Mouse (Mus musculus) MEL (cell line): ENCODE measurements around the gene Vipr1. TPM values are rescaled to one million over a fixed set of nuclear protein-coding genes. Genes with fewer than 3 reads are reported as not detected.

ENCODE experiments used
- DNase-seq: peaks from one replicate; pipeline ENCODE4 v3.0.0; 2011; ENCODE audit warnings: low read depth, low spot score
- H3K27ac ChIP-seq: 2 replicates; pipeline ENCODE4 v1.5.1; 2012; ENCODE audit warnings: low read depth, mild to moderate bottlenecking, control low read depth, low read length, moderate library complexity; ENCODE audit not compliant: control insufficient read depth
- H3K27me3 ChIP-seq, 2 experiments: fragments of 150-350 bp in 1 of 2; sonication (generic) in 1 of 2; 2 replicates each; pipeline ENCODE4 v1.6.1; 2012; ENCODE audit warnings: low read length in 2 of 2, mild to moderate bottlenecking in 2 of 2, improper control_type of control experiment in 1 of 2, moderate library complexity in 1 of 2; ENCODE audit not compliant: insufficient read depth in 2 of 2, control insufficient read depth in 1 of 2
- H3K36me3 ChIP-seq, 2 experiments: 2 replicates each; pipeline ENCODE4 v1.6.1; 2012 to 2014; ENCODE audit warnings: low read length in 2 of 2, improper control_type of control experiment in 1 of 2, inconsistent platforms in 1 of 2, mild to moderate bottlenecking in 1 of 2; ENCODE audit not compliant: insufficient read depth in 2 of 2, control insufficient read depth in 1 of 2
- H3K4me1 ChIP-seq, 2 experiments: fragments of 150-350 bp in 1 of 2; sonication (generic) in 1 of 2; 2 replicates each; pipeline ENCODE4 v1.6.1; 2012; ENCODE audit warnings: low read length in 2 of 2, improper control_type of control experiment in 1 of 2, mild to moderate bottlenecking in 1 of 2; ENCODE audit not compliant: insufficient read depth in 2 of 2, control insufficient read depth in 1 of 2
- H3K4me3 ChIP-seq, 2 experiments: fragments of 150-350 bp in 1 of 2; sonication (generic) in 1 of 2; 2 replicates each; pipeline ENCODE4 v1.5.1; 2012; ENCODE audit warnings: low read depth in 2 of 2, low read length in 2 of 2, mild to moderate bottlenecking in 2 of 2, moderate library complexity in 2 of 2, control low read depth in 1 of 2, improper control_type of control experiment in 1 of 2; ENCODE audit not compliant: control insufficient read depth in 1 of 2, insufficient read depth in 1 of 2
- H3K79me2 ChIP-seq: 2 replicates; pipeline ENCODE4 v1.6.1; 2012; ENCODE audit warnings: mild to moderate bottlenecking, low read length, moderate library complexity; ENCODE audit not compliant: control insufficient read depth, poor library complexity, insufficient read depth
- H3K9ac ChIP-seq: 2 replicates; pipeline ENCODE4 v1.6.1; 2012; ENCODE audit warnings: low read depth, mild to moderate bottlenecking, control low read depth, low read length, moderate library complexity; ENCODE audit not compliant: control insufficient read depth, poor library complexity, severe bottlenecking
- H3K9me3 ChIP-seq: fragments of 150-350 bp; sonication (generic); replicated peaks from 2 replicates; pipeline ENCODE4 v1.6.1; 2012; ENCODE audit warnings: mild to moderate bottlenecking, low read length, improper control_type of control experiment, moderate library complexity; ENCODE audit not compliant: insufficient read depth
- CHD2 ChIP-seq: IDR thresholded peaks from 2 replicates; pipeline ENCODE4 v1.6.1; 2011; ENCODE audit warnings: low read length, improper control_type of control experiment
- CTCF ChIP-seq, 3 experiments: IDR thresholded peaks in 2 of 3; conservative IDR thresholded peaks in 1 of 3; 2 replicates each; pipeline ENCODE4 v1.5.1; 2011 to 2012; ENCODE audit warnings: low read length in 3 of 3, low read depth in 2 of 3, mild to moderate bottlenecking in 2 of 3, improper control_type of control experiment in 1 of 3, inconsistent platforms in 1 of 3, mixed read lengths in 1 of 3, moderate library complexity in 1 of 3; ENCODE audit not compliant: control insufficient read depth in 1 of 3, insufficient read depth in 1 of 3, poor library complexity in 1 of 3, severe bottlenecking in 1 of 3
- E2F4 ChIP-seq: IDR thresholded peaks from 2 replicates; pipeline ENCODE4 v1.6.1; 2011; ENCODE audit warnings: low read depth, low read length, improper control_type of control experiment, borderline replicate concordance
- ELF1 ChIP-seq: IDR thresholded peaks from 2 replicates; pipeline ENCODE4 v1.6.1; 2014; ENCODE audit warnings: low read depth, mild to moderate bottlenecking, inconsistent platforms, low read length, improper control_type of control experiment, moderate library complexity
- ETS1 ChIP-seq: IDR thresholded peaks from 2 replicates; pipeline ENCODE4 v1.6.1; 2012; ENCODE audit warnings: low read depth, mild to moderate bottlenecking, inconsistent platforms, low read length, improper control_type of control experiment, moderate library complexity
- HCFC1 ChIP-seq: IDR thresholded peaks from 2 replicates; pipeline ENCODE4 v1.6.1; 2012; ENCODE audit warnings: low read depth, mild to moderate bottlenecking, inconsistent platforms, low read length, improper control_type of control experiment, moderate library complexity
- MAFK ChIP-seq: IDR thresholded peaks from 2 replicates; pipeline ENCODE4 v1.6.1; 2011; ENCODE audit warnings: low read depth, mild to moderate bottlenecking, low read length, improper control_type of control experiment, borderline replicate concordance
- MAX ChIP-seq: IDR thresholded peaks from 2 replicates; pipeline ENCODE4 v1.6.1; 2011; ENCODE audit warnings: low read length, improper control_type of control experiment
- MEF2A ChIP-seq: IDR thresholded peaks from 2 replicates; pipeline ENCODE4 v1.6.1; 2014; ENCODE audit warnings: low read depth, mild to moderate bottlenecking, inconsistent platforms, low read length, improper control_type of control experiment; ENCODE audit not compliant: poor library complexity, insufficient replicate concordance, severe bottlenecking; ENCODE audit errors: extremely low read depth
- MYB ChIP-seq: IDR thresholded peaks from 2 replicates; pipeline ENCODE4 v1.6.1; 2011; ENCODE audit warnings: mild to moderate bottlenecking, low read depth, low read length, improper control_type of control experiment
- NELFE ChIP-seq: IDR thresholded peaks from 2 replicates; pipeline ENCODE4 v1.6.1; 2011; ENCODE audit warnings: low read depth, low read length, improper control_type of control experiment
- POLR2A ChIP-seq, 2 experiments: IDR thresholded peaks; 2 replicates each; pipeline ENCODE4 v1.6.1; 2011 to 2012; ENCODE audit warnings: low read length in 2 of 2, mild to moderate bottlenecking in 2 of 2, control low read depth in 1 of 2, improper control_type of control experiment in 1 of 2, low read depth in 1 of 2, moderate library complexity in 1 of 2; ENCODE audit not compliant: control insufficient read depth in 1 of 2, insufficient read depth in 1 of 2, poor library complexity in 1 of 2
- POLR2AphosphoS5 ChIP-seq: IDR thresholded peaks from 2 replicates; pipeline ENCODE4 v1.6.1; 2012; ENCODE audit warnings: low read depth, borderline replicate concordance, mild to moderate bottlenecking, inconsistent platforms, low read length, moderate library complexity, mixed read lengths
- RAD21 ChIP-seq: IDR thresholded peaks from 2 replicates; pipeline ENCODE4 v1.6.1; 2011; ENCODE audit warnings: mild to moderate bottlenecking, low read depth, low read length, improper control_type of control experiment
- RCOR1 ChIP-seq: IDR thresholded peaks from 2 replicates; pipeline ENCODE4 v1.6.1; 2012; ENCODE audit warnings: low read depth, mild to moderate bottlenecking, inconsistent platforms, low read length, improper control_type of control experiment
- SIN3A ChIP-seq: IDR thresholded peaks from 2 replicates; pipeline ENCODE4 v1.6.1; 2012; ENCODE audit warnings: low read length, improper control_type of control experiment, inconsistent platforms
- TBP ChIP-seq: IDR thresholded peaks from 2 replicates; pipeline ENCODE4 v1.8.0; 2011; ENCODE audit warnings: low read depth, low read length, improper control_type of control experiment
- TCF12 ChIP-seq: IDR thresholded peaks from 2 replicates; pipeline ENCODE4 v1.6.1; 2014; ENCODE audit warnings: low read depth, mild to moderate bottlenecking, inconsistent platforms, low read length, improper control_type of control experiment, moderate library complexity
- UBTF ChIP-seq: IDR thresholded peaks from 2 replicates; pipeline ENCODE4 v1.6.1; 2012; ENCODE audit warnings: low read depth, mild to moderate bottlenecking, inconsistent platforms, low read length, improper control_type of control experiment, moderate library complexity, borderline replicate concordance; ENCODE audit not compliant: insufficient read depth
- USF1 ChIP-seq: IDR thresholded peaks from 2 replicates; pipeline ENCODE4 v1.6.1; 2014; ENCODE audit warnings: low read depth, mild to moderate bottlenecking, inconsistent platforms, low read length, improper control_type of control experiment, moderate library complexity
- ZMIZ1 ChIP-seq: IDR thresholded peaks from 2 replicates; pipeline ENCODE4 v1.6.1; 2012; ENCODE audit warnings: low read depth, mild to moderate bottlenecking, inconsistent platforms, low read length, improper control_type of control experiment, moderate library complexity
- polyA plus RNA-seq, 2 experiments: library from polyadenylated mRNA; stranded (reverse) in 1 of 2; unstranded in 1 of 2; fragments of >175 nt in 1 of 2; fragments of >200 nt in 1 of 2; gene quantifications; 2 replicates each; pipeline versions ENCODE4 v1.2.1 to v1.2.4; 2012; ENCODE audit warnings: low replicate concordance in 2 of 2, low read depth in 1 of 2; ENCODE audit not compliant: insufficient read length in 2 of 2, insufficient read depth in 1 of 2, missing spikeins in 1 of 2
- total RNA-seq: library from RNA; depleted of rRNA; stranded (reverse); fragments of 300-350 nt; gene quantifications from 2 replicates; pipeline ENCODE4 v1.2.3, GENCODE M21; 2012

Vipr1 gene
- total and polyA plus RNA-seq, 3 experiments: not detected

GRCm38 (mm10) chr9:121600201-121600860 lies 42.2 kb upstream of the Vipr1 start:
- H3K27me3 ChIP-seq: no peaks in the 10 kb centered on the region
- DNase-seq: no peak
- H3K4me3 ChIP-seq: no peak overlapping the region
- H3K9ac ChIP-seq: no peak overlapping the region
- H3K9me3 ChIP-seq: no peaks in the 10 kb centered on the region
- H3K27ac ChIP-seq: no peak overlapping the region
- TF ChIP-seq MAFK: no peak
- no peak for TF ChIP-seq TBP
- TF ChIP-seq MYB: no peak
- no peak for TF ChIP-seq E2F4
- TF ChIP-seq TCF12: no peak
- TF ChIP-seq RAD21: no peak
- TF ChIP-seq ELF1: no peak
- TF ChIP-seq CHD2: no peak
- no peak for TF ChIP-seq CTCF (IDR thresholded peaks at IDR 0.05 in 2 of 3, conservative IDR thresholded peaks at IDR 0.05 in 1 of 3; ENCODE audit: control insufficient read depth in 1 of 3, insufficient read depth in 1 of 3, low read depth in 2 of 3, low read length in 3 of 3, poor library complexity in 1 of 3, severe bottlenecking in 1 of 3)
- no peak for TF ChIP-seq ZMIZ1
- TF ChIP-seq MEF2A: no peak
- TF ChIP-seq SIN3A: no peak
- no peak for TF ChIP-seq MAX
- no peak for TF ChIP-seq POLR2A (IDR thresholded peaks at IDR 0.05; ENCODE audit: control insufficient read depth in 1 of 2, insufficient read depth in 1 of 2, low read depth in 1 of 2, low read length in 2 of 2, poor library complexity in 1 of 2)
- no peak for TF ChIP-seq HCFC1
- TF ChIP-seq NELFE: no peak
- TF ChIP-seq RCOR1: no peak
- no peaks in the 10 kb centered on the region for H3K4me1 ChIP-seq
- no peaks in the 10 kb centered on the region for H3K36me3 ChIP-seq
- H3K79me2 ChIP-seq: no peaks in the 10 kb centered on the region

- Histone ChIP-seq H3K4me3 (no peak overlapping the region), H3K27me3 (no peaks in the 10 kb centered on the region), H3K9ac (no peak overlapping the region), H3K79me2 (no peaks in the 10 kb centered on the region), H3K36me3 (no peaks in the 10 kb centered on the region), H3K27ac (no peak overlapping the region), H3K4me1 (no peaks in the 10 kb centered on the region)
- no peak for TF ChIP-seq USF1
- no peak for TF ChIP-seq TCF12
- no peak for TF ChIP-seq RAD21
- no peak for TF ChIP-seq POLR2AphosphoS5
- TF ChIP-seq ETS1: no peak
- no peak for TF ChIP-seq UBTF
- TF ChIP-seq, all 39 proteins: peak for 0
- no peak for DNase-seq
- H3K9me3 ChIP-seq: no peaks in the 10 kb centered on the region
Measured at GRCm38 (mm10) chr9:121600861-121601427, 41.6 kb upstream of the Vipr1 start.
